Mouse (Mus musculus) right cerebral cortex, postnatal 10 days (tissue): ENCODE data around the gene Jade2.
A peak's percentile ranks its signal among the peaks of the same experiment; 100 is the strongest.

Source experiments
- DNase-seq, 2 experiments: peaks; one replicate each; pipeline ENCODE4 v3.0.0; 2021; ENCODE audit warnings: low spot score in 2 of 2

The Jade2 gene

GRCm38 (mm10) chr11:51835598-51835997, 21.9 kb downstream of the Jade2 start:
- DNase-seq, result no peak

- no peak for DNase-seq
Measured at GRCm38 (mm10) chr11:51834067-51834411, 23.4 kb downstream of the Jade2 start.

- no peak for DNase-seq
Measured at GRCm38 (mm10) chr11:51833393-51834066, 23.9 kb downstream of the Jade2 start.

- DNase-seq, result no peak
Measured at GRCm38 (mm10) chr11:51832992-51833391, 24.5 kb downstream of the Jade2 start.

- DNase-seq, result peak; percentile 46 to 47
Measured at GRCm38 (mm10) chr11:51831962-51832909, 25.2 kb downstream of the Jade2 start.

GRCm38 (mm10) chr11:51824867-51825424, 32.5 kb downstream of the Jade2 start:
- DNase-seq, result no peak

GRCm38 (mm10) chr11:51823963-51824753, 33.3 kb downstream of the Jade2 start:
- DNase-seq, result no peak

GRCm38 (mm10) chr11:51823271-51823670, 34.2 kb downstream of the Jade2 start:
- DNase-seq, result no peak

- no peak for DNase-seq
Measured at GRCm38 (mm10) chr11:51822736-51823135, 34.7 kb downstream of the Jade2 start.

- peak; percentile 62 to 80 for DNase-seq
Measured at GRCm38 (mm10) chr11:51820861-51821260, 36.6 kb downstream of the Jade2 start.

GRCm38 (mm10) chr11:51819964-51820363, 37.5 kb downstream of the Jade2 start:
- DNase-seq, result no peak

- no peak for DNase-seq
Measured at GRCm38 (mm10) chr11:51818837-51819236, 38.6 kb downstream of the Jade2 start.

- peak; percentile 88 to 93 for DNase-seq
Measured at GRCm38 (mm10) chr11:51817756-51818155, 39.7 kb downstream of the Jade2 start.

- DNase-seq, result no peak
Measured at GRCm38 (mm10) chr11:51812022-51812546, 45.4 kb downstream of the Jade2 start.

GRCm38 (mm10) chr11:51811230-51811629, 46.2 kb downstream of the Jade2 start:
- no peak for DNase-seq

- DNase-seq, result peak in 1 of 2 experiments; percentile 62
Measured at GRCm38 (mm10) chr11:51809632-51810224, 47.7 kb downstream of the Jade2 start.

- DNase-seq, result no peak
Measured at GRCm38 (mm10) chr11:51807108-51807879, 50.2 kb downstream of the Jade2 start.

- peak; percentile 83 to 89 for DNase-seq
Measured at GRCm38 (mm10) chr11:51805221-51805981, 52.1 kb downstream of the Jade2 start.

- peak; percentile 69 to 80 for DNase-seq
Measured at GRCm38 (mm10) chr11:51800634-51801325, 56.7 kb downstream of the Jade2 start.
